Mouse (Mus musculus) olfactory bulb, adult 2 months (tissue): ENCODE measurements around the gene Camkmt.

Source experiments
- CTCF ChIP-seq: fragments of 200-500 bp; IDR thresholded peaks from 2 replicates; pipeline ENCODE4 v1.5.1; 2012; ENCODE audit warnings: low read depth, mild to moderate bottlenecking, low read length, moderate library complexity; ENCODE audit not compliant: insufficient read depth
- POLR2A ChIP-seq: fragments of 200-500 bp; IDR thresholded peaks from 2 replicates; pipeline ENCODE4 v1.6.1; 2012; ENCODE audit warnings: mild to moderate bottlenecking, low read depth, low read length, moderate library complexity; ENCODE audit not compliant: insufficient read depth

DNA sequence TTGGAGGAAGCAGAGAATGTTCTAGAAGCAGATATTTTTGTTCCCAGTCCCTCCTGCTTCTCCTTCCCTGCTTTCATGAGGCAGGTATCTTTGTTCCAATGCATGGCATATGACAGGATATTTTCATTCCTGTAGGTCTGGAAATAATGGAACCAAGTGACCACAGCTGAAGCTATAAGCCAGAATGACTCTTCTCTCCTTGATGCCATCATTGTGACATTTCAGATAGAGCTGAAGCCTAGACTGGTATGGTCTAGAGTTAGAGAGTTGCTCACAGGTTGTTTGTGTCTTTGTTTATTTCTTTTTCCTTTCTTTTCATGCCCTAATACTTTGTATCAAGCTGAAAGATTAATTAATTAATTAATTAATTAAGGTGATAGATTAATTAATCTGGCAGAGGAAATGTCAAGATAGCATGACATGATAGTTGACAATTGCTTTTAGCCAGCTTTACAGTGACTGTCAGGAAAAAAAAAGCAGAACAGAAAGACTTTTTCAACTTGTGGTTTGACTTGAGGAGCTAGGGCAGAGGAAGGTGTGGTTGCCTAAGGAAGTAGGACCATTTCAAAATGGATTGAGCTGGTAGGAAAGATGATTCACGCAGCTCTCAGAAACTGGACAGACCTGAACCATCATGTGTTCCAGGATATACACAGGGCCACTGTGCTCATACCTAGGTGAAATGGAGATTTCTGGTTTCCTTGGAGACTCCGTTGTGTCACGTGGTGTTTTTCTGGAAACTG, 404.8 kb downstream of the Camkmt start:
- TF ChIP-seq CTCF (no peak), POLR2A (no peak)
